Mouse (Mus musculus) embryonic fibroblast, embryonic 13.5 days (primary cell): ENCODE results near the gene Gm11627.

Experiments used
- CTCF ChIP-seq: IDR thresholded peaks from 2 replicates; pipeline ENCODE4 v1.5.1; 2011; ENCODE audit warnings: mild to moderate bottlenecking, control low read depth, low read length, moderate library complexity, borderline replicate concordance; ENCODE audit not compliant: insufficient read depth
- POLR2A ChIP-seq: IDR thresholded peaks from 2 replicates; pipeline ENCODE4 v1.6.1; 2011; ENCODE audit warnings: low read depth, mild to moderate bottlenecking, control low read depth, low read length, moderate library complexity

DNA sequence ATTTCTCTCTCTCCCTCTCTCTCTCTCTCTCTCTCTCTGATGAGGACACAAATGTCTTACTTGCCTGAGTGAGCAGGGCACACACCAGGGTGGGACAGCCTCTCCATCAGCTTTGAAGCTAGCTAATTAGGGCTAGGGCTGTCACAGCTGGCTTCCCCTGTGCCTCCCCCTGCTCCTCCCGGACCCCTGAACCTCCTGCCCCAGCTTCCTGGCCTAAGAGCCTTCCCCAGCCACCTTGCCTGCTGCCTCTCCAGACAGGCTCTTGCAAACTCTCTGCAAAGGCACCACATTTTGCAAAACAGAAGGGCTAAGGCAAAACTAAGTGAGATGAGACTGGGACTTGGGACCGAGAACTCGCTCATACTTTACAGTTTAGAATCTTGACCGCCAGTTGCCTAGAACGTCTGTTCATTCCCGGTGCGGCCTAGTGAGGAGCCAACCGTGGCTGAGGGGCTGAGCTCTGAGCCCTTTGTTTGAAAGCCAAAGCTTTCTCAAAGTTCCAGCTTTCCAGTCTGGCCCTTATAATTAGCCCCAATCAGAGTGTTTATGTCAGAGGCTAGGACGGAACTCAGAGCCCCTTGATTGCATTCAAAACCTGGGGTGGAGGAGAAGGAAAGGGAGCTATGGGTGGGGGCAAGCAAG, 31.5 kb upstream of the Gm11627 start:
- TF ChIP-seq CTCF = no peak
- TF ChIP-seq POLR2A = no peak
